Mouse (Mus musculus): Measurements from ENCODE around the gene Tex14.
"Not testable (repeated sequence)": the region's sequence is repeated elsewhere in the genome, so short reads cannot be mapped to it uniquely, and the experiment has no call there.

Gene Tex14

GRCm38 (mm10) chr11:87404876-87405275, at the start of gene Tex14, which contains the start of gene Rad51c:
TSS of gene Tex14 (plus strand) at chr11:87405065.
TSS of gene Rad51c (minus strand) at chr11:87404954.
- DNase-seq, result peak in 1 of 2 experiments; percentile 47

DNA sequence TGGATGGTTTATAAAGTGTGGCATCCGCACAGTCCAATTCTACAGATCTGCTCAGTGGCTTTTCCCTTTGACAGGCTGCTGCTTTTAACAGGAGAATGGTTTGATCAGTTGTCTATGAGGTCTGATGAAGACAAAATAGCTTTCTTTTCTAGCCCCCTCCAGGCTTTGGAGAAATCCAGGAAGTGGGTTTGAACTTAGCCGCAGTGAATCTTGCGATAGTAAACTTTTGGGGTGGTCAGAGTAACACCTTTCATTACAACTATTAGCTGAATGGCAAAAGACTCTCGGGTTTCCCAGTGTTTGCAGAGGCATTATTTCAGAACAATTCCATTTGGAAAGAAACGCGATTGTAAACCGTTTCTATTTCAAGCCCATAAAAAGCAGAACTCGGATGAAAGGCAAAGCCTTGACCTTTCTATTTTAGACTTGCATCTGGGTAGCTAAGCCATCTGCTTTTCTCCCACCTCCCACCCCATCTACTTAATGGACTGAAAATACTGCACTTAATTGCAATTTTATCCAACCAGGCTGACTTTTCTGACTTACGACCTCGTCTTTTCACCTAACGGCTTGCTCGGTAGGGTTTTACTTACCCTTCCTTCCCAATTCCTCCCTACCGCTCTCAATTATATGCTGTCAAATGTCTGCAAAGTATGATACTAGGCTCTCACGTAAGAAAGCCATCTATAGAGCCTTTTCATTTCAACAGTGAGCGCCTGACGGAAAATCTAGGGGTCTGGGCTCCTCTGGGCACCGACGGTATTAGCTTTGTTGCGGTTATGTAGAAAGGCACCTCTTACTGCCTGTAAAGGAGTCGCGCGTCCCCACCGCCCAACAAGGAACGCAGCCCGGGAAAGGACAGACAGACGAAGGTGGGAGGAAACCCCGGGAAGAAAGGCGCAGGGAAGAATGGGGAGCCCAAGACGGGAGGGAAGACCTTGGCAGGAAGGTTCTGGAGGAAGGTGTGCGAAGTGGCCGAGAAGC, 47.3 kb upstream of the Tex14 start:
- peak; percentile 9 to 20 for DNase-seq

DNA sequence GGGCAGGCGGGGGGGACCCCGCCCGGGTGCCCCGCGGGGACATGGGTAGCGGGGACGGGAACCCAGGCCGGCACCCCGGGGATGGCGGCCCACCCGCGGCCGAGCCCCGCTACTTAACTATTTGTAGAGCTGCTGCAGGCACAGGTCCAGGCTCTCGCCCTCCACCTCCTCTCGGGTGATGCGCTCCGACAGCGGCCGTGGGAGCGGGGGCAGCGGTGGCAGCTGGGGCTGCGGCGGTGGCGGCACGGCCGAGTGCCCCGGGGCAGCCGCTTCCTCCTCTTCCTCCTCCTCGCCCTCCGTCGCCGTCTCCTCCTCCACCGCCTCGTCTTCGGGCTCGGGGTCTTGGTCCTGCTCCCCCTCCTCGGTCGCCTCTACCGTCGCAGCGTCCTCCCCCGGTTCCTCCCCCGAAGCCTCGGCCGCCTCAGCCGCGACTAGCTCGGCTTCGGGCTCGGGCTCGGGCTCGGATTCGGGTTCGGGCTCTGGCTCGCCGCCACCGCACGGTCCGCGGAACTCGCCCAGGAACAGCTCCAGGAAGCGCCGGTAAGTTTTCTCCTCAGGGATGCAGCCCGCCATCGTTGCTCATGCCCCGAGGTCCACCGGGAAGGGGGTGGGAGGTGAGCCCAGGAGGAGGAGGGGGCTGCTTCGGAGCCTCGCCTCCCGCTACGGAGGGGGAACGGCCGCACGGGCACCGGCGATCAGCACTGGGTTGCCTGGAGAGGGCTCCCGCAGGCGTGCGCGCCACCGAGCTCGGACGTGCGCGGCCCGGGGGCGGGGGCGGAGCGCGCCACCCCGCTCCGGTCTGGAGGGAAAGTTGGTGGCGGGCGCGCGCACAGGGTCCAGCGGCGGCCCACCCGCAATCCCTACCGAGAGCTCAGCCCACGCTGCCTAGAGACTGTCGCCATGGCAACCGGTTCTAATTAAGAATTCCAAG, 46.3 kb upstream of the Tex14 start, which contains the start of gene Ppm1e:
Gene Ppm1e, minus strand, starts transcription at position 693 of the 931 bp plus-strand sequence.
- DNase-seq, result peak; percentile 67 to 79

GRCm38 (mm10) chr11:87359262-87359612, 45.6 kb upstream of the Tex14 start:
- DNase-seq, result no peak

- DNase-seq, result no peak
Observed at GRCm38 (mm10) chr11:87365120-87365519, 39.7 kb upstream of the Tex14 start.

DNA sequence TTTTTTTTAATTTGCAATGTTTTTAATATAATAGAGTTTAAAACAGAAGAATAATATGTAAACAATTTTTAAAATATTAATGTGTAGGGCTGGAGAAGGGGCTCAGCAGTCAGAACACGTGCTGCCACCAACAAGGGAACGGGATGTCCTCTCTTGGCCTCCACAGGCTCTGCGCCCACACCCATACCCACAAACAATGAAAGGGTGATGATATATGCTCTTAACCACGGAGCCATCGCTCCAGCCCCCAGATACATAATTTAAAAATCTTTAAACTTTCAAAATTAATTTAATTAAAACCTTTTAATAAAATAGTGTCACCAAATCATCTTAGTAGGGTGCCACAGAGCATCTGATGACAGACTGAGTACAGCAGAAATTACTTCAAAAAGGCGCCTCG, 37.8 kb upstream of the Tex14 start:
- no peak for DNase-seq

DNA sequence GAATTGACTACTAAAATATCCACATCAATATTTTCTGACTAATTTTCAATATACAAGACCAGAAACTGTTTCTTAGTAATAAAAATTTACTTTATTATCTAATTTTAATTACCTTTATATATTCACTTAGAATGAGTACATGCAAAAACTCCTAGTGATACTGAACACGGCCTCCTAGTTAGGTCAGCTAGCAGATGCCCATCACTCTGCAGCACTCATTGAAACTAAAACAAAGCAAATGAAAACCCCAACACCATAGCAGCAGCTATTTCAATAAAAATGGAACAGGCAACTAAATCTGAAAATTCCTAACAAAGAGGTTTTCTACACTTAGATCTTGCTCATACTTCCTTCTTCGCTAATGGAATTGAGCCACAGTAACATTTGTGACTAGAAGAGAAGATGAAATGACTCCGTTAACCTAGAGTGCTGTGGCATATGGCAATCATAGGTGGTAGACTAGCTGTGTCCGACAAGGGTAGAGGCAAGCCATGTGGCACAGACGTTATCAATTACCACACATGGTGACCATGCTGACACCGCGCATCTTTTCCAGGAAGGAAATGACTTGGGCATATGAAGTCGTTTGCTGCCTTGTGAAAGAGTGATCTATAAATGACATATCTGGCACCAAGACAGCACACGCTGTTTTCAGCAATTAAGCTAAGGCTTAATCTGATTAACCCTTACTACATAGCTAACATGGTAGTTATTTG, 36.8 kb upstream of the Tex14 start:
- DNase-seq, result peak in 1 of 2 experiments; percentile 11

- no peak for DNase-seq
Observed at GRCm38 (mm10) chr11:87384551-87384950, 20.3 kb upstream of the Tex14 start.

- DNase-seq, result no peak
Observed at GRCm38 (mm10) chr11:87385676-87386075, 19.2 kb upstream of the Tex14 start.

- peak; percentile 17 to 48 for DNase-seq
Observed at GRCm38 (mm10) chr11:87393855-87394254, 11.0 kb upstream of the Tex14 start.

- no peak for DNase-seq
Observed at GRCm38 (mm10) chr11:87398402-87398801, 6.5 kb upstream of the Tex14 start.

- peak; percentile 99 for DNase-seq
Observed at GRCm38 (mm10) chr11:87404111-87404853, 583 bp upstream of the Tex14 start.

- DNase-seq, result not testable (repeated sequence)
Observed at GRCm38 (mm10) chr11:87413412-87413811, 8.5 kb downstream of the Tex14 start.

GRCm38 (mm10) chr11:87416120-87416519, 11.3 kb downstream of the Tex14 start:
- no peak for DNase-seq

DNA sequence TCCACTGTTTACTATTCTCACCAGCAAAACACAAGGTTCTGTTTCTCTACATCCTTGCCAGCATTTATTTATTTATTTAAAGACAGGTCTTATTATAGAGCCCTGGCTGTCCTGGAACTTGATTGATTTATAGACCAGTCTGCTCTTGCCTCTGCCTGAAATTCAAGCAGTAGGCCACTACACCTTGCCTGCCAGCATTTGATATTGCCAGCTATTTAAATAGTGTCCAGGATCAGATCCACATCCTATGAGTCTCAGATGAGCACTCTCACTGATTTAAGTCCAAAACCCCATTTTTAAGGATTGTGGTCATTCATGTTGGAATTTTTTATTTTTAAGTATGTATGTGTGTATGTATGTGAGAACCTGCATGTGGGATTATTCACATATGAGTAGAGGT, 16.0 kb downstream of the Tex14 start:
- DNase-seq, result no peak

- DNase-seq, result peak; percentile 34 to 43
Observed at GRCm38 (mm10) chr11:87421760-87422201, 16.9 kb downstream of the Tex14 start.

DNA sequence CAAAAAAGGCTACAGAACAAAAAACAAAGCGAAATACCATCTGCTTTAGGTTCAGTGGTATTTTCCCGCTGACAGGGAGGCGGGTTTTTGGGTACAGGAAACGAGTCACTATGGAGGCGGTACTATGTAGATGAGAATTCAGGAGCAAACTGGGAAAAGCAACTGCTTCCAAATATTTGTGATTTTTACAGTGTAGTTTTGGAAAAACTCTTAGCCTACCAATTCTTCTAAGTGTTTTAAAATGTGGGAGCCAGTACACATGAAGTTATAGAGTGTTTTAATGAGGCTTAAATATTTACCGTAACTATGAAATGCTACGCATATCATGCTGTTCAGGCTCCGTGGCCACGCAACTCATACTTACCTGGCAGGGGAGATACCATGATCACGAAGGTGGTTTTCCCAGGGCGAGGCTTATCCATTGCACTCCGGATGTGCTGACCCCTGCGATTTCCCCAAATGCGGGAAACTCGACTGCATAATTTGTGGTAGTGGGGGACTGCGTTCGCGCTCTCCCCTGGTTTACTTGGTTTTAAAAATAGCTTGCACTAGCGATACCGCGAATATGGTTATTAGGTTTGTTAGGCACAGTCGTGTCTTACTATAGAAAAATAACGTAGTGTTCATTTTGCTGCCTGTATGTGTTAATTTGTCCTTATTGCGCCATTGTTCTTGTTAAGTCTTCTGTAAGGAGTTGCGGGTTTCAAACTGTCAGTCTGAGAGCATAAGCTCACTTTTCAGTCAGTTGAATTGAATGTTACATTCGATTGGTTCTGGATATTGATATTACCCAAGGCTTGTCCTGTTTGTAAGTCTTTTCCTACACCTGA, 17.9 kb downstream of the Tex14 start:
- peak; percentile 85 to 88 for DNase-seq

- no peak for DNase-seq
Observed at GRCm38 (mm10) chr11:87423551-87424325, 18.9 kb downstream of the Tex14 start.

GRCm38 (mm10) chr11:87426121-87426449, 21.2 kb downstream of the Tex14 start:
- DNase-seq, result no peak
